Mouse (Mus musculus) liver, embryonic 13.5 days (tissue): ENCODE results near the gene Ikzf4. TPM values are rescaled to one million over a fixed set of nuclear protein-coding genes. Genes with fewer than 3 reads are reported as not detected.

Source experiments
- ATAC-seq: fragments of 200-750 bp; cut with Nextera tagmentation; 2 replicates; pipeline ENCODE4 v1.8.0; 2017; ENCODE audit warnings: low read depth, mild to moderate bottlenecking, moderate number of reproducible peaks, moderate library complexity
- DNase-seq: peaks from one replicate; pipeline ENCODE4 v3.0.0; 2022
- H3K27ac ChIP-seq: fragments of 300-500 bp; sonication (generic); 2 replicates; pipeline ENCODE4 v1.5.1; 2015; ENCODE audit warnings: moderate library complexity, mild to moderate bottlenecking, inconsistent platforms
- H3K27me3 ChIP-seq: fragments of 300-500 bp; sonication (generic); 2 replicates; pipeline ENCODE4 v1.6.1; 2015; ENCODE audit warnings: mild to moderate bottlenecking, inconsistent platforms
- H3K36me3 ChIP-seq: fragments of 300-500 bp; sonication (generic); 2 replicates; pipeline ENCODE4 v1.6.1; 2015; ENCODE audit warnings: mild to moderate bottlenecking, inconsistent platforms
- H3K4me1 ChIP-seq: fragments of 300-500 bp; sonication (generic); replicated peaks from 2 replicates; pipeline ENCODE4 v1.6.1; 2015; ENCODE audit warnings: inconsistent platforms
- H3K4me2 ChIP-seq: fragments of 300-500 bp; sonication (generic); 2 replicates; pipeline ENCODE4 v1.6.1; 2015; ENCODE audit warnings: inconsistent platforms, mild to moderate bottlenecking, moderate library complexity
- H3K4me3 ChIP-seq: fragments of 300-500 bp; sonication (generic); replicated peaks from 2 replicates; pipeline ENCODE4 v1.5.1; 2015; ENCODE audit warnings: mild to moderate bottlenecking, inconsistent platforms
- H3K9ac ChIP-seq: fragments of 300-500 bp; sonication (generic); 2 replicates; pipeline ENCODE4 v1.6.1; 2015; ENCODE audit warnings: mild to moderate bottlenecking, inconsistent platforms
- H3K9me3 ChIP-seq: fragments of 300-500 bp; sonication (generic); replicated peaks from 2 replicates; pipeline ENCODE4 v1.6.1; 2016; ENCODE audit warnings: inconsistent platforms
- WGBS: fragments of 180-500 bp; shearing (Covaris S2); methylation state at CpG from one replicate; pipeline ENCODE4 v1.1.7; 2015; ENCODE audit not compliant: insufficient replicate concordance; 5-methylcytosine and 5-hydroxymethylcytosine counted together
- microRNA-seq: library from miRNA; unstranded; fragments of <30 nt; microRNA quantifications from one replicate; pipeline ENCODE4, GENCODE M21; 2016
- polyA plus RNA-seq: library from polyadenylated mRNA; unstranded; fragments of >200 nt; fragmentation: Nextera tagmentation; extraction: Ambion mirVana; gene quantifications from 2 replicates; pipeline ENCODE4 v1.2.1, GENCODE M21; 2015

Ikzf4 gene
- polyA plus RNA-seq, 1 experiment from 2014 or later, result 0.12 TPM

DNA sequence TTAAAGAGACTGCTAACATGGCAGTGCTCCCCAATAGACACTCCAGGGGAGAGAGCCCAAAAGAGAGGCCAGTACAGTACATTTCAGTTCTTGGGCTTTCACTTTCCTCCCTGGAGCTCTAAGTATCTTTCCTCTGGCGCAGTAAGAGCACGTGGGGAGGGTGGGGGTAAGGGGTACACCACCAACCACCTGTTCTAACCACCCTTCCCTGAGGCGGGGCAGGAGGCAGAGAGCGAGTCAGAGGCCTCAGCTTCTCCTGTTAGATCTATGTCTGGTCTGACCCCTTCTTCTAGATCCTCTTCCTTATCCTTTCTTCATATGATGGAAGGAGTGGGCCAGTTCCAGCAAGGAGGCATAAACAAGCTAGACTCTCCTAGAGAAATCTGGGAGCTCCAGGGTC lies 58.7 kb downstream of the Ikzf4 start:
- 38% methylated on average over 4 of the region's 4 CpGs for WGBS
- no peaks in the 10 kb centered on the region for H3K36me3 ChIP-seq
- 0 out of 2 replicates have a peak overlapping the region, but pooled peaks have one; percentile 91 for H3K4me2 ChIP-seq
- no peak overlapping the region for H3K9ac ChIP-seq
- ATAC-seq, result no peak
- H3K9me3 ChIP-seq, result no peaks in the 10 kb centered on the region
- DNase-seq, result no peak
- peaks cover 34% of the 10 kb centered on the region for H3K4me1 ChIP-seq
- H3K27me3 ChIP-seq, result peaks cover 97% of the 10 kb centered on the region
- no peak overlapping the region for H3K4me3 ChIP-seq
- H3K27ac ChIP-seq, result no peak overlapping the region

DNA sequence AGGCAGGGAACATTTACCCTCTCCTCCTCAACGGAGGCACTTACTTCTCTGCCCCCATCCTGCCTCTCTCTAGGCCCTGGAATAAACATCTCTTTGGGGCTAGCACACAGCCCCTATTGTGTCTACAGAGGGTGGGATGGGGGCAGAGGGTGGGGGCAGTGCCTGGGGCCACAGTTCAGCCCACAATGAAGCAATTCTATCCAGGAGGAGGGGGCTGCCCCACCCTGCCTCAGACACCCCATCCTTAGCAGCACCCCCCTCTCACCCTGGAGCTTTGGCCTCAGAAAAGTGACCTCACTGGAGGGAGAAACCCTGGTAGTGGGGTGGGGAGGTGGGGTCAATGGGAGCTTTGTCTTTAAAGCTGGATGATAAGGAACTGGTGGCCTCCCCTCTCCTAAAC lies 59.2 kb downstream of the Ikzf4 start:
- no peak overlapping the region for H3K4me2 ChIP-seq
- peaks cover 34% of the 10 kb centered on the region for H3K4me1 ChIP-seq
- H3K9ac ChIP-seq, result no peak overlapping the region
- H3K27ac ChIP-seq, result no peak overlapping the region
- 0 out of 2 replicates have a peak, but pooled peaks cover under 1% of the 10 kb centered on the region for H3K36me3 ChIP-seq
- 18% methylated on average over 1 of the region's 1 CpGs for WGBS
- H3K27me3 ChIP-seq, result peaks cover 94% of the 10 kb centered on the region
- ATAC-seq (no peak), DNase-seq (no peak)
- H3K4me3 ChIP-seq, result no peak overlapping the region
- no peaks in the 10 kb centered on the region for H3K9me3 ChIP-seq

DNA sequence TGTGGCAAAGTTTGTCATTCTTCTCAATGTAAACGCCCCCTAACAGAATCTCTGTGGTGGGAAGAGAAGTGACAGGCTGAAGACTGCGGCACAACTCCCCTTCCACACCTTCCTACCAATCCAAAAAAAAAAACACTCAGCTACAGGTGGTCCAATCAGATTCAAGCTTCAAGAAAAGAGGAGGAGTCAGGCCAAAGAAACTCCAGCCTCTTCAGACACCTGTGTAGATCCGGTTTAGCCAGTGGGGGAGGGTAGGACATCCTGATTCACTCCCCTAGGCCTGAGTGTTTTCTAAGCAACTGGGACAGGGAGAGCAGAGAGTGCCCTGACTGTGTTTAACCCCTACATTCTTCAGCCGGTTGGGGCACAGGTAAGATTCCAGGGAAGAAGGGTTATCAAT lies 61.4 kb downstream of the Ikzf4 start:
- DNase-seq, result no peak
- H3K27me3 ChIP-seq, result peaks cover 77% of the 10 kb centered on the region
- H3K9me3 ChIP-seq, result no peaks in the 10 kb centered on the region
- no peak overlapping the region for H3K4me2 ChIP-seq
- 0 out of 2 replicates have a peak, but pooled peaks cover 2% of the 10 kb centered on the region for H3K36me3 ChIP-seq
- 11% methylated on average over 4 of the region's 4 CpGs for WGBS
- no peak overlapping the region for H3K4me3 ChIP-seq
- H3K9ac ChIP-seq, result no peak overlapping the region
- H3K4me1 ChIP-seq, result peaks cover 20% of the 10 kb centered on the region
- no peak overlapping the region for H3K27ac ChIP-seq
- ATAC-seq, result no peak

DNA sequence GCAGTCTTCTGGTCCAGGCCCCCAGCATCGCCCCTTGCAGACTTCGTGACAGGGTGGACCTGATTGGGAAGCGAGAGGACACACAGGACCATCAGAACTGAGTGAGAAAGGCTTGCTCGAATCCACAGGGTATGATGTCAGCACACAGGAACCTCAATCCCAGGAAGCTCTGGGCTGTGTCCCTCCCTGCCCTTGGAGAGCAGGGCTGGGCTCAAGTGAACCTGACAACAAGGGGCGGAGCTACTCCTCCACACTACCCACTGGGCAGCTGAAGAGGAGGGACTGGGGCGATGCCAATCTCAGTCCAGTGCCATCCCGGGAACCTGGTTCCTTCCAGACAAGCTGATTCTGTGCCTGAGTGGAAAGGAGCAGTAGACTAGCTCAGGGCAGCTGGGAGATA lies 62.1 kb downstream of the Ikzf4 start:
- Histone ChIP-seq H3K4me3 (no peak overlapping the region), H3K9me3 (no peaks in the 10 kb centered on the region), H3K4me2 (no peak overlapping the region), H3K27me3 (peaks cover 70% of the 10 kb centered on the region), H3K4me1 (peaks cover 13% of the 10 kb centered on the region), H3K9ac (no peak overlapping the region), H3K27ac (no peak overlapping the region), H3K36me3 (0 out of 2 replicates have a peak, but pooled peaks cover 2% of the 10 kb centered on the region)
- 32% methylated on average over 7 of the region's 7 CpGs for WGBS
- DNase-seq, result no peak
- no peak for ATAC-seq

Small RNA genes lying within 50 kb of the gene (microRNA-seq; reads per million reads assigned to microRNA genes)
- gene Mir6917, result 0.88 reads per million

Other genes with a start within 250 kb of the Ikzf4 start
- gene Slc39a5, start 244.8 kb downstream of the Ikzf4 start, polyA plus RNA-seq, result 30.5 and 32.8 TPM in 2 replicates
- gene Nabp2, start 234.5 kb downstream of the Ikzf4 start, polyA plus RNA-seq, result 57.3 and 64.4 TPM in 2 replicates
- 9.0 and 10.7 TPM in 2 replicates for gene Rnf41, start 234.3 kb downstream of the Ikzf4 start, polyA plus RNA-seq
- 18.5 and 30.1 TPM in 2 replicates for gene Smarcc2, start 186.7 kb downstream of the Ikzf4 start, polyA plus RNA-seq
- 498 and 524 TPM in 2 replicates for gene Myl6, start 151.8 kb downstream of the Ikzf4 start, polyA plus RNA-seq
- gene Myl6b, start 147.3 kb downstream of the Ikzf4 start, polyA plus RNA-seq, result 1.2 and 1.3 TPM in 2 replicates
- 9.9 and 10.6 TPM in 2 replicates for gene Esyt1, start 120.1 kb downstream of the Ikzf4 start, polyA plus RNA-seq
- 6.2 and 7.1 TPM in 2 replicates for gene Zc3h10, start 98.2 kb downstream of the Ikzf4 start, polyA plus RNA-seq
- gene Rpl41, start 96.7 kb downstream of the Ikzf4 start, polyA plus RNA-seq, result 2,776 and 3,150 TPM in 2 replicates
- 207 and 228 TPM in 2 replicates for gene Pa2g4, start 80.0 kb downstream of the Ikzf4 start, polyA plus RNA-seq
- 1.2 and 1.9 TPM in 2 replicates for gene Erbb3, start 56.3 kb downstream of the Ikzf4 start, polyA plus RNA-seq
- gene Rps26, start 19.2 kb downstream of the Ikzf4 start, polyA plus RNA-seq, result 486 and 551 TPM in 2 replicates
- gene Suox, start 28.1 kb upstream of the Ikzf4 start, polyA plus RNA-seq, result 10.7 and 13.9 TPM in 2 replicates
- gene Rab5b, start 50.3 kb upstream of the Ikzf4 start, polyA plus RNA-seq, result 24.5 and 31.4 TPM in 2 replicates
- 0.30 and 0.52 TPM in 2 replicates for gene Pmel, start 58.2 kb upstream of the Ikzf4 start, polyA plus RNA-seq
- 61.1 and 71.9 TPM in 2 replicates for gene Cdk2, start 59.0 kb upstream of the Ikzf4 start, polyA plus RNA-seq
- gene Dgka, start 98.9 kb upstream of the Ikzf4 start, polyA plus RNA-seq, result 1.8 and 2.6 TPM in 2 replicates
- gene Pym1, start 101.9 kb upstream of the Ikzf4 start, polyA plus RNA-seq, result 20.4 and 20.8 TPM in 2 replicates
- 6.9 and 8.3 TPM in 2 replicates for gene Mmp19, start 144.9 kb upstream of the Ikzf4 start, polyA plus RNA-seq
- gene Dnajc14, start 158.1 kb upstream of the Ikzf4 start, polyA plus RNA-seq, result 20.4 and 23.6 TPM in 2 replicates
- gene Tmem198b, start 158.4 kb upstream of the Ikzf4 start, polyA plus RNA-seq, result 2.4 and 3.2 TPM in 2 replicates
- 147 and 176 TPM in 2 replicates for gene Sarnp, start 171.3 kb upstream of the Ikzf4 start, polyA plus RNA-seq
- gene Ormdl2, start 175.7 kb upstream of the Ikzf4 start, polyA plus RNA-seq, result 90.2 and 91.0 TPM in 2 replicates
- 0.43 and 0.66 TPM in 2 replicates for gene Gdf11, start 245.7 kb upstream of the Ikzf4 start, polyA plus RNA-seq